Mouse (Mus musculus): ENCODE results near the gene Xdh.

DNA sequence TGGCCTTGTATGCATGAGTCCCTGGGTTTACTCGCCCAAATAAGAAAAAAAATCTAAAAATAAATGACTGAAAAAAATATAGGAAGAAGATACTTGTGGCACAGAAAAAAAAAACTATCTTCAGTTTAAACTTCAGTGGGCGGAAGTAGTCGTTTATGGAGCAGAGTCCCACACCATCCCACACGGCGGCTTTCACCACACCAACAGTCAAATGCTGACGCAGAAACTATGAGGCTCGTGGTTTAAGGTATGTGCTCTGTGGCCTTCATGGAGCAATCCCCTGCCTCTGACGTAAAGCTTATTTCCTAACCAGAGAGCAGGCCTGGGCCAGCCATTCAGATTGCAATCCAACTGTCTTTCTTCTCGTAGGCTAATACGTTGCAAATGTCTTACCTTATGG is 56.8 kb downstream of the Xdh start:
- no peak for TF ChIP-seq CTCF (IDR thresholded peaks at IDR 0.05; ENCODE audit: extremely low read depth, insufficient read length, insufficient replicate concordance, low read depth, low read length)
- no peak for TF ChIP-seq POLR2A (IDR thresholded peaks at IDR 0.05; ENCODE audit: low read depth, low read length)

All from small intestine, adult 2 months (tissue).